In the genomic region with DNA sequence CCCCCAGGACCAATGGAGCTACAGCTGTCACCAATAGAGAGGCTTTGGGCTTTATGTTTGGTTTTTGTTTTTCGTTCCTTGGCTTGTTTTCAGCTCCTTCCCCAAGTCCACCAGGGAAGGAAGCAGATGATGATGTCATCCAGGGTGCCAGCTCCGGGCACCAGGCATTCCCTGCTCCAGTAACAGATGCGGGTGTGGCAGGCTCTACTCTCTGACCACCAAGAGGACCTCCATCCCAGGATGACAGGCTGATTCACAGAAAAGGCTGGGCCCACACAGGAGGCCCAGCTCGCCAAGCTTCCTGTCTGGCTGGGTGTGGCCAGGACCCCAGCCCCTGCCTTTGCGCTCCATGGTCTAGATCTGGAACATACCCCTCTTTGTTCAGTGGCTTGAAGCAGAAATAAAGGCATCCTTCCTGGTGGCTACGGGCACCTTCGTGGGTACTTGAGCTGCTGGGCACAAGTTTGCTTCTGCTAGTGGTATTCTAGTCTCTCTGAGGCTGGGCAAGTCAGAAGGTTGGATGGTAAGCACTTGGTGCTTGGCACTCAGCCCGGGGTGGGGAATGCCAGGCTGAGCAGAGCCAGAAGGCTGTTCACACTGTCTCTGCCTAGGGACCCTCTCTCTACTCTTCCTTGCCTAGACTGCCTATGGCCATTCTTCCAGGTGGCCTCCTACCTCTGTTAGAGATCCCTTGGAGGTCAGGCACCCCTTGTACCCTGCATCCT, we compare ENCODE assay signal across 18 mouse cellular contexts. TPM values are rescaled to one million over a fixed set of nuclear protein-coding genes. Genes with fewer than 3 reads are reported as not detected.
DNase-seq lines count a peak whose midpoint lies in the region; ATAC-seq lines count a peak whose summit lies in the region.
"Had no signal": no experiment of that assay in that cellular context is flagged by ENCODE, and none has a peak within 500 bp of the region (broad histone marks: within the 10 kb centered on the region; RNA-seq: fewer than 3 reads in every experiment).

No protein-coding gene starts in this region.

- DNase-seq in 3134 (ENCODE audit: extremely low read depth, insufficient read length, low spot score) (peak; percentile 55), 3T3-L1 (ENCODE audit: low read depth, low spot score) (peak; percentile 70)
- peak; percentile 78 to 79 for DNase-seq in heart, postnatal 10 days
- DNase-seq in adrenal gland, adult 18-20 months (ENCODE audit: low spot score in 2 of 2): no peak
- no peak for DNase-seq in thymus, adult 18-20 months
- DNase-seq: adrenal gland, postnatal 10 days; cerebellum, adult 18-20 months; gastrocnemius, postnatal 10 days had no signal

- peaks cover 34% of the 10 kb centered on the region for H3K4me1 ChIP-seq in kidney, embryonic 15.5 days
- peaks cover 16% of the 10 kb centered on the region for H3K4me1 ChIP-seq in kidney, embryonic 14.5 days (ENCODE audit: control insufficient read depth, insufficient read depth, low read length)

- H3K36me3 ChIP-seq in kidney, embryonic 15.5 days: no peaks in the 10 kb centered on the region
- no peaks in the 10 kb centered on the region for H3K36me3 ChIP-seq in kidney, embryonic 14.5 days (ENCODE audit: control insufficient read depth, insufficient read depth, low read length)
- H3K36me3 ChIP-seq: heart, embryonic 13.5 days; intestine, embryonic 15.5 days; midbrain, embryonic 12.5 days had no signal

- H3K4me2 ChIP-seq in kidney, embryonic 15.5 days: no peak overlapping the region
- H3K4me2 ChIP-seq in kidney, embryonic 14.5 days (replicated peaks; ENCODE audit: low read depth, low read length): no peak overlapping the region
- H3K4me2 ChIP-seq: liver, embryonic 11.5 days; midbrain, embryonic 12.5 days had no signal

- no peaks in the 10 kb centered on the region for H3K9me3 ChIP-seq in kidney, embryonic 15.5 days (replicated peaks)
- H3K9me3 ChIP-seq in kidney, embryonic 14.5 days (ENCODE audit: control insufficient read depth, low read length): no peaks in the 10 kb centered on the region
- H3K9me3 ChIP-seq: heart, embryonic 13.5 days; intestine, embryonic 15.5 days; midbrain, embryonic 12.5 days had no signal

- WGBS in kidney, embryonic 15.5 days: 82% methylated on average over 8 of the region's 8 CpGs
- 90% methylated on average over 8 of the region's 8 CpGs for WGBS in kidney, embryonic 14.5 days

- no peak overlapping the region for H3K9ac ChIP-seq in kidney, embryonic 15.5 days
- H3K9ac ChIP-seq in kidney, embryonic 14.5 days (ENCODE audit: low read depth, low read length): no peak overlapping the region
- H3K9ac ChIP-seq: hindbrain, embryonic 14.5 days; intestine, embryonic 15.5 days; lung, embryonic 14.5 days; midbrain, embryonic 12.5 days had no signal

- intact Hi-C loops in heart, postnatal 10 days (cut with DNase I): loop anchor here (2.0 to 5.0 kb wide), 3 partner anchors 35 to 139 kb away; partner anchors contain the start of gene Cdc42bpb

- peak overlapping the region; percentile 77; the same call in 1 of the 2 replicates for H3K27ac ChIP-seq in kidney, embryonic 15.5 days
- H3K27ac ChIP-seq in kidney, embryonic 14.5 days (ENCODE audit: low read depth, low read length): no peak overlapping the region
- H3K27ac ChIP-seq: hindbrain, embryonic 14.5 days; intestine, embryonic 15.5 days; midbrain, embryonic 12.5 days had no signal

- peaks cover 22% of the 10 kb centered on the region for H3K27me3 ChIP-seq in kidney, embryonic 15.5 days
- H3K27me3 ChIP-seq in kidney, embryonic 14.5 days (ENCODE audit: control insufficient read depth, insufficient read depth, low read length): peaks cover 10% of the 10 kb centered on the region

- ATAC-seq in kidney, embryonic 15.5 days (replicated peaks; ENCODE audit: low FRiP score): no peak
- ATAC-seq in kidney, embryonic 14.5 days (ENCODE audit: low FRiP score, low TSS enrichment): no peak
- ATAC-seq: intestine, embryonic 15.5 days had no signal

- H3K4me3 ChIP-seq in kidney, embryonic 15.5 days (replicated peaks): no peak overlapping the region
- no peak overlapping the region for H3K4me3 ChIP-seq in kidney, embryonic 14.5 days (ENCODE audit: low read length)
- H3K4me3 ChIP-seq: intestine, embryonic 15.5 days; midbrain, embryonic 12.5 days had no signal

RNA-seq across cellular contexts. Expression of gene Exoc3l4, which starts 5.0 kb away (rescaled TPM):
- 16.8 and 17.8 TPM in 2 replicates for polyA plus RNA-seq in kidney, embryonic 15.5 days (2015; fragmentation: Nextera tagmentation; extraction: Ambion mirVana)
- 10.8 and 10.9 TPM in 2 replicates for polyA plus RNA-seq in kidney, embryonic 14.5 days (2014; fragmentation: Nextera tagmentation; extraction: Ambion mirVana)
- total RNA-seq in heart, postnatal 10 days (2021): 1 to 10 TPM; 5.3 to 8.3 TPM
- 1 to 10 TPM; 3.3 to 4.1 TPM for total RNA-seq in adrenal gland, adult 18-20 months (2021)

RNA-seq across cellular contexts. Expression of gene Lbhd2, which starts 5.2 kb away (rescaled TPM):
- 5.5 and 7.0 TPM in 2 replicates for polyA plus RNA-seq in kidney, embryonic 15.5 days (2015; fragmentation: Nextera tagmentation; extraction: Ambion mirVana)
- 5.8 and 9.9 TPM in 2 replicates for polyA plus RNA-seq in kidney, embryonic 14.5 days (2014; fragmentation: Nextera tagmentation; extraction: Ambion mirVana)
- total RNA-seq in heart, postnatal 10 days (2021): not detected
- not detected for total RNA-seq in adrenal gland, adult 18-20 months (2021)
- total RNA-seq: MEL had no signal
- polyA plus RNA-seq: forebrain, embryonic 11.5 days had no signal

RNA-seq across cellular contexts. Expression of gene Tnfaip2, which starts 30.5 kb away (rescaled TPM):
- 19.5 and 22.9 TPM in 2 replicates for polyA plus RNA-seq in kidney, embryonic 15.5 days (2015; fragmentation: Nextera tagmentation; extraction: Ambion mirVana)
- polyA plus RNA-seq in kidney, embryonic 14.5 days (2014; fragmentation: Nextera tagmentation; extraction: Ambion mirVana): 16.5 and 18.8 TPM in 2 replicates
- total RNA-seq in heart, postnatal 10 days (2021): 10 to 100 TPM; 28.9 to 41.2 TPM
- 10 to 100 TPM; 11.4 to 31.6 TPM for total RNA-seq in adrenal gland, adult 18-20 months (2021)

RNA-seq across cellular contexts. Expression of gene Cdc42bpb, which starts 34.3 kb away (rescaled TPM):
- polyA plus RNA-seq in kidney, embryonic 15.5 days (2015; fragmentation: Nextera tagmentation; extraction: Ambion mirVana): 31.9 and 40.0 TPM in 2 replicates
- polyA plus RNA-seq in kidney, embryonic 14.5 days (2014; fragmentation: Nextera tagmentation; extraction: Ambion mirVana): 43.4 and 44.3 TPM in 2 replicates
- 100 to 1,000 TPM in 1 of 2 experiments, 10 to 100 TPM in 1; 96.4 to 106 TPM for total RNA-seq in heart, postnatal 10 days (2021)
- total RNA-seq in adrenal gland, adult 18-20 months (2021): 100 to 1,000 TPM; 113 to 138 TPM
- total RNA-seq: MEL had no signal

Comparison
In these comparisons a context has a peak if more than half of its experiments do, and no peak if none do; other contexts are left out.
1. DNase-seq: peak in 3134 (single experiment), 3T3-L1 (single experiment) and heart, postnatal 10 days (2 of 2); none in adrenal gland, adult 18-20 months (0 of 2) and thymus, adult 18-20 months (0 of 2).